Comparison of ENCODE assay signal across 34 mouse cellular contexts in the genomic region with DNA sequence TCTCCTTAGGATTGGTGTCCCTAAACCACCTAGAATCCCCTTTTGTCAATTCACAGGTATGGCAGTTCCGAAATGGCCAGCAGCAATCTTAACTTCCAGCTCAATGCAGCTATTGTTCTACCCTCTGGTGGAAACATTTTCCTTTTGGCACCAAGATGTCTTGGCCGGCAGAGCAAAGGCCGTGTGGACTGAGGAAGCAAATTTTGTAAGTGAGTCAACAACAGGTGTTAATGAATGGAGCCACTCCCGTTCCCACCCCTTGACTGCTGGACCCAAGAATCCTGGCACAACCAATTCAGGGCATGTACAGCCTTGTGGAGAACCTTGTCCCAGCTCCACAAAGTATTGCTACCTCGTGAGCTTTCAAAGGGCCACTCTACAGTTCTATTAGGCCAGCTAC.
DNase-seq lines count a peak whose midpoint lies in the region; ATAC-seq and TF ChIP-seq lines count a peak whose summit lies in the region.
"Had no signal": no experiment of that assay in that cellular context is flagged by ENCODE, and none has a peak within 500 bp of the region (broad histone marks: within the 10 kb centered on the region; RNA-seq: fewer than 3 reads in every experiment).

No protein-coding gene starts in this region.

- no peak for TF ChIP-seq CTCF in lung, adult 2 months (IDR thresholded peaks at IDR 0.05; ENCODE audit: insufficient read depth, low read length)
- no peak for TF ChIP-seq CTCF in kidney, adult 2 months (conservative IDR thresholded peaks at IDR 0.05; ENCODE audit: insufficient read depth, insufficient read length, low read depth, low read length)

- TF ChIP-seq POLR2A in lung, adult 2 months (IDR thresholded peaks at IDR 0.05; ENCODE audit: borderline replicate concordance, extremely low read depth, low read depth, low read length): no peak
- no peak for TF ChIP-seq POLR2A in kidney, adult 2 months (IDR thresholded peaks at IDR 0.05; ENCODE audit: low read depth, low read length)

- no peak overlapping the region for H3K27ac ChIP-seq in stomach, embryonic 14.5 days (ENCODE audit: low read length)
- no peak overlapping the region for H3K27ac ChIP-seq in kidney, adult 2 months (ENCODE audit: insufficient read depth, low read depth, low read length)
- H3K27ac ChIP-seq: forebrain, embryonic 12.5 days; hindbrain, embryonic 13.5 days; kidney, postnatal 0 days; limb, embryonic 10.5 days; limb, embryonic 15.5 days; liver, embryonic 13.5 days; midbrain, embryonic 13.5 days; neural tube, embryonic 15.5 days had no signal

- intact Hi-C loops in left cerebral cortex, postnatal 25 days (cut with DNase I): no loop called here

- 53% methylated on average over 5 of the region's 5 CpGs for WGBS in lung, adult 2 months
- 21% methylated on average over 5 of the region's 5 CpGs for WGBS in large intestine, adult 2 months
- 75% methylated on average over 5 of the region's 5 CpGs for WGBS in stomach, embryonic 14.5 days
- 69% methylated on average over 5 of the region's 5 CpGs for WGBS in kidney, adult 2 months

- H3K4me1 ChIP-seq in lung, adult 2 months (ENCODE audit: control insufficient read depth, insufficient read depth, low read length): no peaks in the 10 kb centered on the region
- H3K4me1 ChIP-seq in stomach, embryonic 14.5 days (ENCODE audit: control insufficient read depth, insufficient read depth, low read length): no peaks in the 10 kb centered on the region
- no peaks in the 10 kb centered on the region for H3K4me1 ChIP-seq in kidney, adult 2 months (ENCODE audit: control insufficient read depth, insufficient read depth, low read length)
- H3K4me1 ChIP-seq: forebrain, embryonic 12.5 days; hindbrain, embryonic 13.5 days; limb, embryonic 10.5 days; limb, embryonic 15.5 days; liver, embryonic 13.5 days; midbrain, embryonic 13.5 days; neural tube, embryonic 15.5 days had no signal

- no peaks in the 10 kb centered on the region for H3K36me3 ChIP-seq in stomach, embryonic 14.5 days (ENCODE audit: control insufficient read depth, insufficient read depth, low read length)
- no peaks in the 10 kb centered on the region for H3K36me3 ChIP-seq in kidney, adult 2 months (ENCODE audit: control insufficient read depth, insufficient read depth, low read length)
- H3K36me3 ChIP-seq: liver, embryonic 13.5 days had no signal

- no peak overlapping the region for H3K9ac ChIP-seq in stomach, embryonic 14.5 days (replicated peaks; ENCODE audit: low read depth, low read length)
- H3K9ac ChIP-seq: forebrain, embryonic 12.5 days; forebrain, postnatal 0 days; hindbrain, embryonic 13.5 days; limb, embryonic 15.5 days; liver, embryonic 13.5 days; lung, embryonic 14.5 days; midbrain, embryonic 13.5 days; neural tube, embryonic 15.5 days had no signal

- DNase-seq in lung, adult 18-20 months: peak; percentile 61 to 67
- DNase-seq in lung, adult 2 months: no peak
- peak; percentile 74 for DNase-seq in fat pad, adult 2 months (ENCODE audit: extremely low read depth, low read depth, low spot score)
- peak; percentile 89 for DNase-seq in large intestine, adult 2 months (ENCODE audit: low read depth, low spot score)
- no peak for DNase-seq in kidney, adult 2 months
- DNase-seq in thymus, postnatal 0 days (ENCODE audit: low spot score): no peak
- no peak for DNase-seq in left cerebral cortex, postnatal 25 days (ENCODE audit: low spot score in 2 of 2)
- DNase-seq: adrenal gland, postnatal 10 days; cerebellum, adult 11-12 months; cerebellum, adult 9-11 months; forebrain, postnatal 0 days; heart, adult 18-20 months; heart, postnatal 36 days; kidney, adult 8-10 months; kidney, postnatal 4 days; layer of hippocampus, postnatal 36 days; liver, embryonic 13.5 days; lung, embryonic 14.5 days; retina, postnatal 1 day; right cerebral cortex, postnatal 25 days; spleen, adult 18-20 months; thymus, postnatal 25 days had no signal

- no peaks in the 10 kb centered on the region for H3K9me3 ChIP-seq in stomach, embryonic 14.5 days (ENCODE audit: control insufficient read depth, low read depth, low read length)
- H3K9me3 ChIP-seq: forebrain, embryonic 12.5 days; G1E; hindbrain, embryonic 13.5 days; limb, embryonic 10.5 days; limb, embryonic 15.5 days; liver, embryonic 13.5 days; midbrain, embryonic 13.5 days; neural tube, embryonic 15.5 days had no signal

- ATAC-seq in stomach, embryonic 14.5 days (ENCODE audit: insufficient number of reproducible peaks, insufficient read depth, low FRiP score, low read depth): peak; percentile 65
- ATAC-seq: forebrain, postnatal 0 days; midbrain, embryonic 13.5 days; Patski had no signal

- H3K4me3 ChIP-seq in lung, adult 2 months (replicated peaks; ENCODE audit: extremely low read depth, low read depth, low read length): no peak overlapping the region
- no peak overlapping the region for H3K4me3 ChIP-seq in stomach, embryonic 14.5 days (ENCODE audit: low read depth, low read length)
- no peak overlapping the region for H3K4me3 ChIP-seq in kidney, adult 2 months (ENCODE audit: insufficient read depth, low read depth, low read length)
- H3K4me3 ChIP-seq: erythroblast, embryonic 14.5 days; forebrain, embryonic 12.5 days; hindbrain, embryonic 13.5 days; limb, embryonic 10.5 days; limb, embryonic 15.5 days; liver, embryonic 13.5 days; midbrain, embryonic 13.5 days; neural tube, embryonic 15.5 days had no signal

- H3K4me2 ChIP-seq in stomach, embryonic 14.5 days (replicated peaks; ENCODE audit: low read depth, low read length): no peak overlapping the region
- H3K4me2 ChIP-seq: forebrain, embryonic 12.5 days; heart, embryonic 11.5 days; hindbrain, embryonic 13.5 days; limb, embryonic 15.5 days; liver, embryonic 13.5 days; lung, embryonic 14.5 days; midbrain, embryonic 13.5 days; neural tube, embryonic 15.5 days had no signal

- H3K27me3 ChIP-seq in stomach, embryonic 14.5 days (ENCODE audit: control insufficient read depth, insufficient read depth, low read length): no peaks in the 10 kb centered on the region
- no peaks in the 10 kb centered on the region for H3K27me3 ChIP-seq in kidney, adult 2 months (replicated peaks; ENCODE audit: control insufficient read depth, insufficient read depth, low read length)
- H3K27me3 ChIP-seq: forebrain, embryonic 12.5 days; hindbrain, embryonic 13.5 days; limb, embryonic 15.5 days; liver, embryonic 13.5 days; midbrain, embryonic 13.5 days; neural tube, embryonic 15.5 days; Patski had no signal

Comparison
In these comparisons a context has a peak if more than half of its experiments do, and no peak if none do; other contexts are left out.
1. DNase-seq: peak in lung, adult 18-20 months (2 of 2), fat pad, adult 2 months (single experiment) and large intestine, adult 2 months (single experiment); none in lung, adult 2 months (single experiment), kidney, adult 2 months (single experiment), thymus, postnatal 0 days (single experiment) and left cerebral cortex, postnatal 25 days (0 of 2).